Mouse (Mus musculus): ENCODE data around the gene C130032M10Rik. TPM values are rescaled to one million over a fixed set of nuclear protein-coding genes. Genes with fewer than 3 reads are reported as not detected.
A peak's percentile ranks its signal among the peaks of the same experiment; 100 is the strongest.

C130032M10Rik gene
- polyA plus RNA-seq, 1 experiment from 2014 or later, result 0.33 TPM

DNA sequence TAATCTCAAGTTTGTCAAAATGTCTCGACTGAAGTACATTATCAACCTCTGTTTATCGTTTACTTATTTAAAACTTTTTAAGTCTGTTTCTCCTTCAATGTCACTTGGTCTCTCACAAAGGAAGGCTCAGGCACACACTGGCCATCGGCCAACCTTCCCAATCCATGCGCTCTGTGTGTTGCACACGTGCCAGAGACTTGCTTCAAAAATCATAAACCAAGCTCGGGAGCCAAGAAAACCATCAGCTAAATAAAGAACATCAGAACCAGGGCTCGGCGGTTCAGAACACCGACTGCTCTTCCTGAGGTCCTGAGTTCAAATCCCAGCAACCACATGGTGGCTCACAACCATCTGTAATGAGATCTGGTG is 13.2 kb downstream of the C130032M10Rik start:
- peak; percentile 60 for DNase-seq (ENCODE audit: low spot score)

DNA sequence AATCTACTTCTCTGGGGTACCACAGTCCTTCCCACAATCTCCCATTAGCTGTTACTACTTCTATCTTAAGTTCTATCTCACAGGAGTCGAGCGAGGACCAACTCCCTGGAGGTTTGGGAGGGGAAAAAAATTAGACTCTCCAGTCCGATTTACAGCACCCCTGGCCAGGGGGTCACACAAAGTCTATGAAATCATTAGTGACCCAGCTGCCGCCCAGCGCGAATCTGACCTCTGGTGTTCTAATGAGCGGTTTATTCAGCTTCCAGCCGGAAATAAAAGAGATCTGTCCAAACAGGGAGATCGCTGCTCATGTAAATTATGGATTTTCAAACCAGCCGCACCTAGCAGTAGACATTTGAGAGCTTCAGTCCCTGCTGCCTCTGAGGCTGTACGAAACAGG is 15.8 kb downstream of the C130032M10Rik start:
- DNase-seq (ENCODE audit: low spot score) (no peak), ATAC-seq (no peak)
- TF ChIP-seq CTCF (IDR thresholded peaks at IDR 0.05), result no peak
- no peak for TF ChIP-seq EP300 (IDR thresholded peaks at IDR 0.05)
- H3K9me3 ChIP-seq (ENCODE audit: low read length), result no peaks in the 10 kb centered on the region
- no peak overlapping the region for H3K27ac ChIP-seq (ENCODE audit: low read length)
- no peak overlapping the region for H3K9ac ChIP-seq (replicated peaks; ENCODE audit: low read depth)
- H3K4me1 ChIP-seq (ENCODE audit: insufficient read depth, low read depth, low read length), result peaks cover 5% of the 10 kb centered on the region; the same call in 1 of the 2 replicates
- no peak overlapping the region for H3K4me3 ChIP-seq (ENCODE audit: low read depth, low read length)
- H3K27me3 ChIP-seq (replicated peaks; ENCODE audit: insufficient read depth, low read length), result no peaks in the 10 kb centered on the region
- 55% methylated on average over 11 of the region's 11 CpGs for WGBS
- no peaks in the 10 kb centered on the region for H3K36me3 ChIP-seq (ENCODE audit: insufficient read depth, low read length)
- no peak overlapping the region for H3K4me2 ChIP-seq (replicated peaks; ENCODE audit: low read depth, low read length)

More for the DNA sequence above, 13.2 kb downstream of the C130032M10Rik start:
- Histone ChIP-seq H3K36me3 (ENCODE audit: insufficient read depth, low read length) (no peaks in the 10 kb centered on the region), H3K4me1 (ENCODE audit: insufficient read depth, low read depth, low read length) (peaks cover 8% of the 10 kb centered on the region; the same call in 1 of the 2 replicates), H3K9ac (replicated peaks; ENCODE audit: low read depth) (no peak overlapping the region), H3K4me2 (replicated peaks; ENCODE audit: low read depth, low read length) (no peak overlapping the region), H3K27ac (ENCODE audit: low read length) (peak overlapping the region; percentile 52; the same call in 1 of the 2 replicates), H3K9me3 (ENCODE audit: low read length) (no peaks in the 10 kb centered on the region), H3K4me3 (ENCODE audit: low read depth, low read length) (no peak overlapping the region), H3K27me3 (replicated peaks; ENCODE audit: insufficient read depth, low read length) (no peaks in the 10 kb centered on the region)
- WGBS, result 20% methylated on average over 9 of the region's 9 CpGs
- no peak for ATAC-seq
- TF ChIP-seq CTCF (IDR thresholded peaks at IDR 0.05) (no peak), EP300 (IDR thresholded peaks at IDR 0.05) (no peak)

DNA sequence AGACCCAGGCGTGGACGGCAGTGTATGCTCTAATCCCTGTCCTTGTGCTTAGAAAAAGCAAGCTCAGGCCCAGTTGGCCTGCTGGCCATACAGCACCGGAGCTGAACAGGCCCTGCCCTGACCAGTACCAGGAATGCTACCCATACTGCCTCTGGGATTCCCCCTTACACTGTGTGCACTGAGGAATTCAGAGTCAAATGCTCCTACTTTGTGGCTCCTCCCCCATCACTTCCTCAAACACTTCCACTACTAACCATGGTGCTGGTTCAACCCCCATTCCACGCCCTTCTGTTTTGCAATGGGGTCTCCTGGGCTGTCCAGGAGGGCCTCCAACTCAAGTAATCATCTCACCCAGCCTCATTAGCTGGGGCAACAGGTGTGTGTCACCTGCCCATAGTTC is 18.4 kb downstream of the C130032M10Rik start:
- TF ChIP-seq EP300 (IDR thresholded peaks at IDR 0.05) (no peak), CTCF (IDR thresholded peaks at IDR 0.05) (no peak)
- Histone ChIP-seq H3K4me3 (ENCODE audit: low read depth, low read length) (no peak overlapping the region), H3K4me1 (ENCODE audit: insufficient read depth, low read depth, low read length) (no peaks in the 10 kb centered on the region), H3K4me2 (replicated peaks; ENCODE audit: low read depth, low read length) (no peak overlapping the region), H3K9me3 (ENCODE audit: low read length) (no peaks in the 10 kb centered on the region), H3K9ac (replicated peaks; ENCODE audit: low read depth) (no peak overlapping the region), H3K27ac (ENCODE audit: low read length) (no peak overlapping the region), H3K36me3 (ENCODE audit: insufficient read depth, low read length) (no peaks in the 10 kb centered on the region), H3K27me3 (replicated peaks; ENCODE audit: insufficient read depth, low read length) (no peaks in the 10 kb centered on the region)
- ATAC-seq (peak; percentile 91), DNase-seq (ENCODE audit: low spot score) (peak; percentile 84)
- WGBS, result 63% methylated on average over 4 of the region's 4 CpGs

DNA sequence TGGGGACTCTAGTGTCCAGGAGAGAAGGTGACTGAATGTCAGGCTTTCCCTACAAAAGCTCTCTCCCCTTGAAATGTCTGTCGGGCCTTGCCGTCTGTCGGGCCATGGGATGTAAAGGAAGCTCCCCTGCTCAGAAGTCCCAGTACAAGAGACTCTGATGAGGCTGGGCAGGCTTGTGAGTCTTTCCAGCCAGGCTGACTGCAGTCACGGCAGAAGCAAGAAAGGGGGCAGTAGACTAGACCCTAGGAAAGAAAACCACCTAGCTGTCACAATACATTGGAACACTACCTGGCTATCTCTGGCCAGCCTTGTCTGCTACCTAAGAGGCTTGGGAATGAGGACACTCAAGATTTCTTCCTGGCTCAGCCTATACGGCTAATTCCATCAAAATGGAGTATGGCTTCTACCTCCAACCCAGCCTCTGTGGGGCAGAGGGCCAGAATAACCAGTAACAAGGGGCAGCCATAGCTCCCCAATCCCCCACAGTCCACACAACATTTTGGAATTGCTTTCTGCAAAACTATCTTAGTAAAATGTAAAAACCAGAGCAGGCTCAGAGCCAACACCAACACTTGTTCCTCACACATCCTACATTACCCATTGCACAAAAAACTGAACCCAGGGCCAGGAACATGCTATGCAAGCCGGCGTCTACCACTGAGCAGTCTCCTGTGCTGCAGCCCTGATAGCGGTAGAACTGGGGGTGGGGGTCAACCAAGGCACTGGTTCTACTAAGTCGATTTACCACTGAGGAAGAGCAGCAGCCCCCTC is 19.4 kb downstream of the C130032M10Rik start:
- Histone ChIP-seq H3K9ac (replicated peaks; ENCODE audit: low read depth) (no peak overlapping the region), H3K4me2 (replicated peaks; ENCODE audit: low read depth, low read length) (no peak overlapping the region), H3K4me1 (ENCODE audit: insufficient read depth, low read depth, low read length) (no peaks in the 10 kb centered on the region), H3K9me3 (ENCODE audit: low read length) (no peaks in the 10 kb centered on the region), H3K27ac (ENCODE audit: low read length) (no peak overlapping the region), H3K4me3 (ENCODE audit: low read depth, low read length) (no peak overlapping the region), H3K36me3 (ENCODE audit: insufficient read depth, low read length) (no peaks in the 10 kb centered on the region), H3K27me3 (replicated peaks; ENCODE audit: insufficient read depth, low read length) (no peaks in the 10 kb centered on the region)
- no peak for ATAC-seq
- WGBS, result 75% methylated on average over 9 of the region's 9 CpGs
- no peak for TF ChIP-seq CTCF (IDR thresholded peaks at IDR 0.05)
- TF ChIP-seq EP300 (IDR thresholded peaks at IDR 0.05), result no peak
- DNase-seq (ENCODE audit: low spot score), result no peak

DNA sequence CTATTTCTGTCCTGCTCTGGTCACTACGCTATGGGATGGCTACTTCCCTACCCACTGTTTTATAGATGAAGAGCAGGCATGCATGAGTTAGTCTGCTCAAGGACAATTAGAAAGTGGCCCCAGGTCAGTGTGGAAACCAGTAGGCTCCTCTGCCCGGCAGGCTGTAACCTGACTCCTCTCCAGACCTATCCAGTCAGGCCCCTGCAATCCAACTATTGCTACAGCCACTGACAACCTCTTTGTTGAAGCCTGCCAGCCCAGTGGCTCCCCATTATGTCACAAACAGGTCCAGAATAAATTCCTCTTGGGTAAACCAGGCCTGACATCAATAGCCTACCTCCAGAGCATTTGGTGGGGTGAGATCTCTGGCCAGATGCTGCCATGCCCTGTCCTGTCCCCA is 21.1 kb downstream of the C130032M10Rik start:
- no peaks in the 10 kb centered on the region for H3K36me3 ChIP-seq (ENCODE audit: insufficient read depth, low read length)
- no peaks in the 10 kb centered on the region for H3K4me1 ChIP-seq (ENCODE audit: insufficient read depth, low read depth, low read length)
- DNase-seq (ENCODE audit: low spot score) (peak; percentile 47), ATAC-seq (peak; percentile 36; the same call in 1 of the 2 replicates)
- H3K9ac ChIP-seq (replicated peaks; ENCODE audit: low read depth), result no peak overlapping the region
- 64% methylated on average over 2 of the region's 2 CpGs for WGBS
- H3K4me3 ChIP-seq (ENCODE audit: low read depth, low read length), result no peak overlapping the region
- H3K27me3 ChIP-seq (replicated peaks; ENCODE audit: insufficient read depth, low read length), result no peaks in the 10 kb centered on the region
- TF ChIP-seq CTCF (IDR thresholded peaks at IDR 0.05) (no peak), EP300 (IDR thresholded peaks at IDR 0.05) (no peak)
- H3K4me2 ChIP-seq (replicated peaks; ENCODE audit: low read depth, low read length), result no peak overlapping the region
- no peak overlapping the region for H3K27ac ChIP-seq (ENCODE audit: low read length)
- no peaks in the 10 kb centered on the region for H3K9me3 ChIP-seq (ENCODE audit: low read length)

DNA sequence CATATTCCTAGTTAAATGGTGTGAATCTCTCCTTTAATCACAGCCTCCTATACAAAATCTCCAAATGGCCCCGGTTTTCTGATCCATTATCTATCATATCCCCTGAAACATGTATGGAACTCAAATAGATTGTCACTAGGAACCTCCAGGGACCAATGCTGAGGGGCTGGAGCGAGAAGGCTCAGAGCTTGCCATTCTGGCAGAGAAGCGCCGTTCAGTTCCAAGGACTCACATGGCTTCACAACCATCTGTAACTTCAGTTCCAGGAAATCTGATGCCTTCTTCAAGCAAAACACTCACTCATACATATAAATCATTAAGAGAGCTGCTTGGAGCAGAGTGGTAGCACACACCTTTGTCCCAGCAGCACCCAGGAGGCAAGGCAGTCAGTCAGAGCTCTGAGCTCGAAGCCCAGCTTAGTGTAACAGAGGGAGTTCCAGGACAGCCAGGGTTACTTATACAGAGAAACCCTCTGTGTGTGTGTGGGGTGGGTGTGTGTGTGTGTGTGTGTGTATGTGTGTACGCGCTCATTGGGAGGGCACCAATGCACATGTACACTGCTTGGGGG is 23.6 kb downstream of the C130032M10Rik start:
- H3K4me2 ChIP-seq (replicated peaks; ENCODE audit: low read depth, low read length), result no peak overlapping the region
- H3K27ac ChIP-seq (ENCODE audit: low read length), result no peak overlapping the region
- DNase-seq (ENCODE audit: low spot score) (no peak), ATAC-seq (no peak)
- TF ChIP-seq EP300 (IDR thresholded peaks at IDR 0.05), result no peak
- no peak for TF ChIP-seq CTCF (IDR thresholded peaks at IDR 0.05)
- H3K36me3 ChIP-seq (ENCODE audit: insufficient read depth, low read length), result no peaks in the 10 kb centered on the region
- no peaks in the 10 kb centered on the region for H3K27me3 ChIP-seq (replicated peaks; ENCODE audit: insufficient read depth, low read length)
- H3K9me3 ChIP-seq (ENCODE audit: low read length), result no peaks in the 10 kb centered on the region
- 66% methylated on average over 7 of the region's 7 CpGs for WGBS
- no peak overlapping the region for H3K9ac ChIP-seq (replicated peaks; ENCODE audit: low read depth)
- no peaks in the 10 kb centered on the region for H3K4me1 ChIP-seq (ENCODE audit: insufficient read depth, low read depth, low read length)
- no peak overlapping the region for H3K4me3 ChIP-seq (ENCODE audit: low read depth, low read length)
